Mouse (Mus musculus) kidney, adult 9 months (tissue): ENCODE data around the gene Mrps18b.
"Not testable (repeated sequence)": the region's sequence is repeated elsewhere in the genome, so short reads cannot be mapped to it uniquely, and the experiment has no call there.

Experiments used
- DNase-seq: peaks from one replicate; pipeline ENCODE4 v3.0.0; 2022

Mrps18b gene

GRCm38 (mm10) chr17:35916297-35917142, at the start of gene Mrps18b, which contains the start of gene Ppp1r10:
TSS of gene Mrps18b (minus strand) at chr17:35916389.
TSS of gene Ppp1r10 (plus strand) at chr17:35916434.
- peak; percentile 100 for DNase-seq

DNA sequence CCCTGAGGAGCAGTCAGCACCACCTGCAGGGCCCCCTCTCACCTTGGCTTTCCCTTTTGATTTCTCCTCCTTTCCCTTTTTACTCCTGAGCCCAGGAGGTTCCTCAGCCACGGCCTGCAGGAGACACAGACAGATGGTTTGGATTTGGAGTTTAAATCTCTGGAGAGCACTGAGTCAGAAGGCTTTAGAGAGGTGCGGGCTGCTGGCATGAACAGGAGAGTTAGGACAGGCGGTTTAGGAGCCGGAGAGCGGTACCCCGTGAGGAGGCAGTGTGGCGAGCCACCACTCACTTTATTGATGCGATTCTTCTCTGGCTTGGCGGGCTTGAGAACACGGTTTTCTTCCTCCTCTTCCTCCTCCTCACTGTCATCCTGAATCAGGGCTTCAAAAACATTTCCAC, 47.1 kb upstream of the Mrps18b start:
- DNase-seq, result no peak

GRCm38 (mm10) chr17:35958533-35959223, 42.5 kb upstream of the Mrps18b start:
- DNase-seq, result no peak

DNA sequence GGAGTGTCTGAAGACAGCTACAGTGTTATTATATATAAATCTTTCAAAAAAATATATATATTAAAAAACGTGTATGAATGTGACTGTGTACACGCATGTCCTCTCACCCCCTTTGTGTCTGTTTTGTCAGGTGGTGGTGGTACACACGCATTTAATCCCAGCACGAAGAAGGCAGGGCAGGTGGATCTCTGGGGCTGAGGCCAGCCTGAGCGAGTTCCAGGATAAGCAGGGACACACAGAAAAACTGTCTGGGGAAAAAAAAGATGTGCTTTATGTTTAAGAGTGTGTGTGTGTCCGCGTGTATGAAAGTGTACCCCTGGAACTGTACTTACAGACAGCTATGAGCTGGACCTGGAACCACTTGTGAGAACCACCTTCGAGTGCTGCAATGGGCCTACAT, 38.5 kb upstream of the Mrps18b start:
- no peak for DNase-seq

- not testable (repeated sequence) for DNase-seq
These were observed 36.4 kb upstream of the Mrps18b start for GRCm38 (mm10) chr17:35952559-35952958.

GRCm38 (mm10) chr17:35950946-35951345, 34.8 kb upstream of the Mrps18b start:
- not testable (repeated sequence) for DNase-seq

- DNase-seq, result no peak
These were observed 23.8 kb upstream of the Mrps18b start for GRCm38 (mm10) chr17:35939941-35940340.

GRCm38 (mm10) chr17:35939108-35939507, 22.9 kb upstream of the Mrps18b start:
- DNase-seq, result no peak

DNA sequence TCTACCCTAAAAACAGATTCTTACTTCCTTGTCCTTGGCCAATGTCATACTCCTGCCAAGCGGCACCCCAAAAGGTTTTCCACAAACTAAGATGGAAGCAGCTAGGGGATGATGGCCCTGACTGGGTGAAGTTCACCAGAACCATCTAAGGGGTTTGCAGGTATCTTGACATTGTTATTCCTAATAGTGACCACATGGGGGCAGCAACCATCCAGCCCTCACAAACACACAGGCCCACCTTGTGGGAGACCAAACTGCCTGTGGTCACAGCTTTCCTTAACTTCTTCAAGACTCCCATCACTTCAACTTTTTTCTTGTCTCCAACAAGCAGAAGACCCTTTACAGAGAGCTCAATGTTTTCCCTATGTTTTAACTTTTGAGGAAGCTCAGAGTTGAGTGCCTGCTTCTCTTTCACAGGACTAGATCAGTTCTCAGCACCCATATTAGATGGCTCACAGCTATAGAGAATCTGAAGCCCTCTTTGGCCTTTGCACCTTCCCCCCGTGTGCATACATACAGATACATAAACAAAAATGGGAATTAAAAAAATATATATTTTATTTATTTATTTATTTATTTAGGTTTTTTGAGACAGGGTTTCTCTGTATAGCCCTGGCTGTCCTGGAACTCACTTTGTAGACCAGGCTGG, 21.6 kb upstream of the Mrps18b start:
- DNase-seq, result peak; percentile 57

DNA sequence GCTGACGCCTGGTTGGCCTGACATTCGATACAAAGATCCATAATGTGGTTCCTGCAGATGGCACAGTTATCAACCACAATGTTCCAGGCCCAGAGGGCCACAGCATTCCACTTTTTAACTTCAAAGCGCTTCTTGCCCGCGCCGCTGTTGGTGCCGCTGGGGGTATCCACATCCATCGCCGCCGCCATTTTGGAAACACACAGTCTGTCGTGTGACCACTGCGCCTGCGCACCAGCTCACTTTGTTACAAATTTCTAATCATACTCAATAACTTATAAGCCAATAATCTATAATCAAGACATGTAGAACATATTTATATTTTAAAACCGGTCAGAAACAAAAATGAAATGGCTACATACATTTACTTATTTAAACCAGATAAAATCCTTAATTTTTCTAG, 19.6 kb upstream of the Mrps18b start:
- DNase-seq, result not testable (repeated sequence)

DNA sequence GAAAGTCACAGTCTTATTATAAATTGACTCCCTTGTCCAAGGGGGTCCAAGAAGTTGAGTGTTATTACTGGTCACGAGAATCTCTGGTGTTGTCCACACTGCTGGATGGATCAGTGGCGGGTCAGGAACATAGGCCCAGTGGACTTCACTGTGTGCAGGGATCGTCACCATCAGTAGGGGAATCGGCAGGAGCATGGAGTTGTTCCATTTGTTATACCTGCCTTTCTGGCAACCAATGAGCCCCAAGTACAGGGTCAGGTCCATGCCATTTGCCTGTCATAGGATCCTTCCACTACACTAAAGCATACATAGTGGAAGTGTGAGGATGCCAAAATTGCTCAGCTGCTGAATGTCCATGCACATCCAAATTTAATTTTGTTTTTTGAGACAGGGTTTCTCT, 16.4 kb upstream of the Mrps18b start:
- DNase-seq, result no peak

DNA sequence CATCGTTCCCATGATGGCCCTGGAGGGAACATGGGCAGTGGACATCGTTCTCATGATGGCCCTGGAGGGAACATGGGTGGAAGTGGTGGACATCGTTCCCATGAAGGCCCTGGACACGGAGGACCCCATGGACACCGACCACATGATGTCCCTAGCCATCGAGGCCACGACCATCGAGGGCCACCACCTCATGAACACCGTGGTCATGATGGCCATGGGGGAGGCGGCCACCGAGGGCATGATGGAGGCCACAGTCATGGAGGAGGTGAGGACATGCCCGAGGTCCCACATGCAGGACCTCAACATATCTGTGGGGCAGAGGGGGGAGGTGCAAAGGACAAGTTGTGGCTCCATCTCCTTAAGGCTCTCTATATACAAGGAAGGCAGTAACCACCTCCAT, 14.4 kb upstream of the Mrps18b start:
- DNase-seq, result no peak

DNA sequence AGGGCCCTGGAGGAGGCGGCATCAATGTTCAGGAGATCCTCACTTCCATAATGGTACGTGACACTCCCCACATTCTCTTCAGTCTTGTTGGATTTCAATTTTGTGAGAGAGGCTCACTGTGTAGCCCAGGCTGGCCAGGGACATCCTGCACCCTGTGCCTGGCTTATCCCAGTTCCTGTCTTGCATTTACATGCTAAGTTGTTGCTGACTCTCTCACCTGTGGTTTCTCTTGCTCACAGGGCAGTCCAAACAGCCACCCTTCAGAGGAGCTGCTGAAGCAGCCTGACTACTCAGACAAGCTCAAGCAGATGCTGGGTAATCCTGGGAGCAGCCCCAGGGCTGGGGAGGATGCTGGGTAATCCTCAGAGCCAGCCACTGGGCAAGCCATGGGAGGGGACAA, 13.3 kb upstream of the Mrps18b start:
- no peak for DNase-seq

- no peak for DNase-seq
These were observed 11.3 kb upstream of the Mrps18b start for GRCm38 (mm10) chr17:35927471-35927870.

DNA sequence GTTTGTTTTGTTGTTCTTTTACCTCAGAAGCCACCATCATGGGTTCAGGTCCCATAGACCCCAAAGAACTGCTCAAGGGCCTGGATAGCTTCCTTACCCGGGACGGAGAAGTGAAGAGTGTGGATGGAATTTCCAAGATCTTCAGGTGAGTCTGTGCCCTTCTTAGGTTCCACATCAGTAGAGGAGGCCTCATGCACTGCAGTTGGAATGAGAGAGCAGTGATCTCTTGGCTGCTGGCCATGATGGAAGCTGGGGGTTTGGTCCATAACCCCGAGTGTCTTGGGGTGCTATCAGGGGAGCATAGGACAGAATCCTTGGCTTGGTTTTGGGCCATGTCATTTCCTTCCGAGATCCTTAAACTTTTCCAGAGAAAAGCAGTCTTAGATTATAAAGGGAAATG, 7.1 kb upstream of the Mrps18b start:
- DNase-seq, result peak; percentile 35

GRCm38 (mm10) chr17:35922566-35922965, 6.4 kb upstream of the Mrps18b start:
- peak; percentile 76 for DNase-seq

DNA sequence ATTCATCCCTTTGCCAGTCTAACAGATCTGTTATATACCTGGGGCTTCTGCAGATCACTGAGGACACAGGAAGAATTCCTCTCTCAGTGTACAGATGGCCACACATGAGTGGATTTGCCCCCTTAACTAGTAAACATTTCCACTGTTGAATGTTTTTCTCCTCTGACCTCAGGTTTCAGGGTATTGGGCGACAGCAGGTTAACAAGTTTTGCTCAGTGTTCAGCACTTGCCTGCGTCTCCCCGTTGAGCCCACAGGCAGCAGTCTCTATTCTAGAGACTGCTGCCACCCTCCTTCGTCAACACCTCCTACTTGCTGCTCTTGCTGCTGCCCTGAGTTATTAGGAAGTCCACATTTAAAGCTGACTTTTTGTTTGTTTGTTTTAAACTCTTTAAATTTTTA, 5.5 kb upstream of the Mrps18b start:
- no peak for DNase-seq

DNA sequence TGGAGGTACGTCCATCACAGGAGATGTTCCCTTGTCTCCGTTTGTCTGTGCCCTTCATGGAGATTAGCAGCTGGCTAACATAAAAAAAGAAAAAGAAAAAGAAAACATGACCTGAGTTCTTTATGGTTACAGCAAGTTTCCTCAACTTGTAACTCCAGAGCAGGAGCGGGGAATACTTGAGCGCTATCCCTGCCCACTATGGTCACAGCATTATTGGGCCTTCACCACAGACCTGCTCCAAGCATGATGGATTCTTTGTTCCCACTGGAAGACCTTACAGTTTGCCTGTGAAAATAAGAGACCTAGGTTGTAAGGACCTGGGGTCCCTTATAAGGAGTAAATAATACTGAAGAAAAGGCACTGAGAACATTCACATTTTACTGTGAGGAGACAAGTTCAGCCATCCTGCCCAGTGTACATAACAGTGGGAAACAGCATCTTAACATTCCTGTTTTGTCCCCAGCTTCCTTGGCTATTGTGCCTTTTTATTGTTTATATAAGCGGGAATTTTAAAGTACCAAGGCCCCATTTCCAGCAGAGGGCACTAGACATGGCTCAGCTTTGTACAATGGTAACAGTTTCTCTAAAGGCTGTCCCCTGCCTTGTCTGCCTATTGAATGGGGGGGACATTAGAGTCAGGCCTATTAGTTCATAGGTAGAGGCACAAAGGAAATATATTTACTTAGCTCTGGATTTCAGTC, 4.8 kb upstream of the Mrps18b start:
- peak; percentile 79 for DNase-seq

- no peak for DNase-seq
These were observed 4.2 kb upstream of the Mrps18b start for GRCm38 (mm10) chr17:35920384-35920783.

DNA sequence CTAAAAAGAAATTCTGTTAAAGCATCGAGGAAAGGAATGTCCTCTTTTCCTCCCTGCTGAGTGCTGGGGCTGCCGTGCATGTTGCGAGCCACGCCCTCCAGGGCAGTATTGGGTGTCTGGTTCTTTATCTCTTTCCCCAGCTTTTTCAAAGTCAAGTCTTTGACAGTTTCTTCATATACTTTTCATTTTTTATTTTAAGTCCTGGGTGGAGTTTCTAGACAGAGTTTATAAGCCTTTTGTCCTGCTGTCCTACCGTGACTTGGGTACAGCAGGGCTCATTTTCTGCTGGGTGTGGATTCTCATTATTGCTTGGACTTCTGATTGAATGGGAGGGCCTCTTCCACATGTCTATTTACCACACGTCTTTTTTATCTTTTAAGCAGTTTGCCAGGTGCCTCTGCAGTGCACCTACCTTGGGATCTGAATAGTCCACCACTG, 3.7 kb upstream of the Mrps18b start:
- no peak for DNase-seq

DNA sequence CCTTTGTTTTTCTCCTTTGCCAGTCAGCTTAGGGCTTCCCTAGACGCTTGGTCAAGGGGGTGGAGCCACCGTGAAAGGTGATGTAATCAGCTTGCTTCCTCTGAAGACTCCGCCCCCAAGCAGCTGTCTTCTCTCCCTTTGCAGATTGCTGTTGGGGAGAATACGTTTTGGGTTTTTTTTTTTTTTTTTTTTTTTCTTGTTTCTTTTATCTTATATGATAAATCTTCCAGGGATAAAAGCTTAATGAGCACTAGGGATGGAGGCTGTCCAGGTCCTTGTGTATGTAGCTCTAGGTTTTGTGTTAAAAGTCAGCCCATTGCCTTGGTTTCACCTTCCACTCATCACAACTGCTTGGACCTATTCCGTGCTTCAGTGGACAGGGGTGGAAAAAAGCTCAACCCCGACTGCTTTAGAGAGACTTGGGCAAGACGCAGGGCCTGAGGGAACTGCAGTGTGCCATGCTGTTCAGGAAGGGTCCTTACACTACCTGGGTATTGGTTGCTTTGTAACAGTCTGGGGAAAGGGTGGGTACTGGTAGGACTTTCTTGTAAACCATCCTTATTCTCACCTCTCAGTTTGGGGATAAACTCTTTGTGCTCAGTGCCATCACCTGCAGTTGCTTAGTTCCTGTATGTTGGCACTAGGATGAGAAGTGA, 3.0 kb upstream of the Mrps18b start:
- DNase-seq, result peak; percentile 99

DNA sequence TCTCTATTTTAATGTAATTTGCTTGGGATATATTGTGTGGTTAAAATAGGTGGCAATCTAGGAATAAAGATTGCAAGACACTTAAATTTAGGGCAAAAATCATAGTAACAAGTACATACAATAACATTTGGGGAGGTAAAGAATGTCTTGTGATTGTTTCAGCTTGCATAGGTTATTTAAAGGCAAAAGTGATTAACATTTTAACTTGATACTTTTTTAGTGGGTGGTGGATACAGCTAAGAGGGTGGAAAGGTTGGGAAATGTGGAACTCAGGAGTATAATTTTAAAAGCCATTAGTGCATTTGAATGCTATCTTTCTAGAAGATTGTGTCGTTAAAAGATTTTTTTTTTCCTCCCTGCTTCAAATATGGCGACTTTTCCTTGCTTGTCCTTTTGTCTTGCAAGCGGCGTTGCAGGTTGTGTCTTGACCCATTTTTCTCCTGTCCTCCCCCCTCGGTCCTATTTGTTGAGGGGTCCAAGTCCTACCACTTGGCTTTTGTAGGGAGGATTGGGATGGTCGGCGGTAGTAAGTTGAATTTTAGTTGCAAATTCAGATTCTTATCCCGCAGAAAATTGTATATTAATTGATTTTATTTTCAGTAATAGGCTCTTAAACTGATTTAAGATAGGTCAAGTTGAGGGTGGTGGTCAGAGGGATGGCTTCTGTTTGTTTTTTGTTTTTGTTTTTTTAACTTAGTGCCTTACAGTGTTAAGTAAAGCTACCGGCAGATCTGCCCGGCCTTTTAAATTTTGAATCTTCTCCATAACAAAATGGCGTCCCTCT, 2.3 kb upstream of the Mrps18b start:
- DNase-seq, result peak; percentile 70
